Mouse (Mus musculus): Measurements from ENCODE around the gene Lrrc57. TPM values are rescaled to one million over a fixed set of nuclear protein-coding genes. Genes with fewer than 3 reads are reported as not detected.

The Lrrc57 gene
- 10 to 100 TPM; 12.5 to 12.8 TPM for total RNA-seq (2021)
- long read RNA-seq, experiment 1, transcript Lrrc57-202 (6 exons, 1,962 nt): major isoform, 7 of 15 reads
- long read RNA-seq, experiment 1, partial matches to known transcripts: 0 of 15 reads
- long read RNA-seq, experiment 1, other reads (novel, unspliced or antisense): 6 of 15 reads
- long read RNA-seq, experiment 2, transcript Lrrc57-202 (6 exons, 1,962 nt): major isoform, 17 of 58 reads
- long read RNA-seq, experiment 2, transcript Lrrc57-201 (6 exons, 1,848 nt): minor isoform, 5 of 58 reads
- long read RNA-seq, experiment 2, transcript Lrrc57-204 (6 exons, 1,961 nt): minor isoform, 10 of 58 reads
- long read RNA-seq, experiment 2, partial matches to known transcripts: 1 of 58 reads
- long read RNA-seq, experiment 2, other reads (novel, unspliced or antisense): 25 of 58 reads

- DNase-seq (ENCODE audit: low spot score in 2 of 2): peak; percentile 91 to 92
These were observed at the start of gene Lrrc57, which contains the start of gene Haus2 for GRCm38 (mm10) chr2:120608830-120609723. Gene Lrrc57, minus strand, starts transcription at chr2:120609520. Gene Haus2, plus strand, starts transcription at chr2:120609383.

GRCm38 (mm10) chr2:120658486-120658885 lies 49.2 kb upstream of the Lrrc57 start:
- peak in 1 of 2 experiments; percentile 15 for DNase-seq (ENCODE audit: low spot score in 2 of 2)

DNA sequence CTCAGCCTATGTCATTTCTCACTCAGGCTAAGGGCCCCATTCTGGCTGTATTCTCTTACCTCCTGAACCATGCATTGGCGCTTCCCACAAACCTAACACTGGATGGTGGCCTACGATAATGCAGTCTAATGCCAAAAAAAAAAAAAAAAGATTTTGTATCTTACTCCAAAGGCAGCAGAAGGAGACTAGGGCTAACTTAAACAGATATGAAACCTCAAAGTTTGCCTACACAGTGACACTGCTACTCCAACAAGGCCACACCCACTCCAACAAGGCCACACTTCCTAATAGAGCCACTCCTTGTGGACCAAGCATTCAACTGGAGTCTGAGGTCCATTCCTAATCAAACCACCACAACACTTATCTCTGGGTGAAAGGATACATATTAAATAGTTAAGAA lies 47.4 kb upstream of the Lrrc57 start:
- DNase-seq (ENCODE audit: low spot score in 2 of 2): no peak

GRCm38 (mm10) chr2:120655905-120656304 lies 46.6 kb upstream of the Lrrc57 start:
- no peak for DNase-seq (ENCODE audit: low spot score in 2 of 2)

DNA sequence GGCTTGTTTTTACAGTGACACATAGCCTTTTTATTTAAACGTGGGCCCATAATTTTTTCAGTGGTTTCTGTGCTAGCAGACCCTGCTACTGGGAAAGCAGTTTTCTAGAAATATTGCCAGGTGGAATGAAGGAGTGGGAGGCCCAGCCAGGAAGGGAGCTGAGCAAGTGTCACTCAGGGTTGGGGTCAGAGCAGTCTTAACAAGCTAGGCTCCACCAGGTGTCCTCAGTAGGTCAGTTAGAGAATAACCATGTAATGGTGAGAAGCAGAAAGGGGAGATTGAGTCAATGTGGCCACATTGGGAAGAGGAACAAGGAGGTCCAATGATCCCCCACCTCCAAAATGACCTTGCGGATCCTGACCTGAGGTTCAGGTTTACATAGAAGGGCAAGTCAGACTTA lies 45.4 kb upstream of the Lrrc57 start:
- no peak for DNase-seq (ENCODE audit: low spot score in 2 of 2)

GRCm38 (mm10) chr2:120652925-120653284 lies 43.6 kb upstream of the Lrrc57 start:
- no peak for DNase-seq (ENCODE audit: low spot score in 2 of 2)

DNA sequence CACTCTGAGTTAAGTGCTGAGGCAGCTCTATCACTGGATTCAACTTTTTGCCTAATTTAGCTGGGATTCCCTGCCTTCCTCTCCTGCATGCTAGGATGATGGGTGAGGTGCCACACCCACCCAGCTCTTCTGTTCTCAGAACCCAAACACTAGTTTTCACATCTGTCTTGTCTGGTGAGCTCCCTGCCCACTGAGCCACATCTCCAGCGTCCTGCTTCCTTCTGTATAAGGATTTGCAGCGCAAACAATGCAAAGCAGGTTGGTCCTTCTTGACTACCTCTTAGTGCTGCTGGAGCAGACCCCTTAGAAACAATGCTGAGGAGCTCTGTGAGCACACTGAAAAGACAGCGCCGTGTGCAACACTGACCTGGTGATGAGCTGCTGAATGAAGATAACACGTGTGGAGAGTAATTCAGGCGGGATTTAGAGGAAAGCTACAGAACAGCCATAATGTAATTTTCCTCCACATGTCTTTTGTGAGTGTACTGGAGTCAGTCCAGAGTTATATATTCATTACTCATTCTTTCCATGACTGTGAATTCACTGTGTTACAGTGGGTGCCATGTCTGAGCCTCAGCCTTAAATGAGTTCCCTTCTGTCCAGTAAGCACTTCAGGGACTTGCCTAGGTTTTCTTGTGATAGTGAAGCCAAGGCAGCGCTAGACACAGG lies 43.1 kb upstream of the Lrrc57 start:
- no peak for DNase-seq (ENCODE audit: low spot score in 2 of 2)

DNA sequence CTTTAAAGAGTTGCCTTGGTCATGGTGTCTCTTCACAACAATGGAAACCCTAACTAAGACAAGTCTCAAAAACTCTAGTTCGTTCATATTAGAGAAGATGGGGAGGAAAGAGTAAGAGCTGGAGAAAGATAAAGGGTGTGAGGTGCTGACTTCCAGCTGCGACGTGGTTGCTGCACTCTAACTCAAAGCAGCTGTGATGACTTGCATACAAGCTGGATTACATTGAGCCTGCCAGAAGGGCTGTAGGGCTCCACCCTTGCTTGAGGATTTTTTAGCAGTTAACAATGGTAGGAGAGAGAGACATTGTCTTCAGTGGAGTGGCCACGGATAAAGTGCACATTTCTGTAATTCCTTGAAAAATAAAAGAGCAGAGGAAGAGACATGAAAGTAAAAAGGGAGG lies 37.5 kb upstream of the Lrrc57 start:
- DNase-seq (ENCODE audit: low spot score in 2 of 2): no peak

GRCm38 (mm10) chr2:120643836-120644235 lies 34.5 kb upstream of the Lrrc57 start:
- DNase-seq (ENCODE audit: low spot score in 2 of 2): no peak

- DNase-seq (ENCODE audit: low spot score in 2 of 2): no peak
These were observed 31.5 kb upstream of the Lrrc57 start for GRCm38 (mm10) chr2:120640835-120641234.

- no peak for DNase-seq (ENCODE audit: low spot score in 2 of 2)
These were observed 22.6 kb upstream of the Lrrc57 start for GRCm38 (mm10) chr2:120631957-120632356.

DNA sequence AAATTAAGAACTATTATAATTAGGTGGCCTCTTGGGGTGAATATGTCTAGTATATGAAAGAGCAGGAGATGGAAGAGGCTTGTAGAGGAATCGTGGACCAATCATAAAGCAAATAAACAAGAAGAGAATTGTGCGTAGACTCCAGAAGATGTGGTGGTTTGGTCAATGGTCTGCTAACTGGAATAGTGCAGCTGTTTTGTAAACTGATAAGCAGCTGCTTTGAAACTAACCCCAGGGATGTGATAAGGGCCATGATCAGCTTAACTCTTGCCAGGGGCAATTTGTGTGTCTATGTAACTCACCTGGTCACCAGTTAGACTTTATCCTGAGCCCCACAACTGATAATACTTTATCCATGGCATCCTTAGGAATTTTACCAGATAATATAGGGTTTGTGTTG lies 22.2 kb upstream of the Lrrc57 start:
- DNase-seq (ENCODE audit: low spot score in 2 of 2): no peak

- no peak for DNase-seq (ENCODE audit: low spot score in 2 of 2)
These were observed 21.3 kb upstream of the Lrrc57 start for GRCm38 (mm10) chr2:120630655-120631054.

DNA sequence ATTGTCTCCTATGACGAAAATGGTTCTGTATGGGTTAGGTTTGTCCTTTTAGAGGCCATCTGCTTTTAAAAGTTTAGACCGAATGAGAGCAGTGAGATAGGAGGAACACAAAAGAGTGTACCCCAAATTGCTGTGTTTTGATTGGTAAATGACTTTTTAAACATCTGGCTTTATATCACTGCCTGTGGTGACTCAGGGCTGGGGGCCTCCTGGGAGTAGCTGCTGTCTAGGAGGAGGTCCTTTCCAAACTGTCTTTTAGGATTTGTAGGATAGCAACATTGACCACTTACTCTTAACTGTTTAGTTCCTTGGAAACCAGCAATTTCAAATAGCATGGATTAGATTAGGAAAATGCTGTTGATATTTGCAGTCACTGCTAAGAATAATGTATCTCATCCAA lies 20.9 kb upstream of the Lrrc57 start:
- no peak for DNase-seq (ENCODE audit: low spot score in 2 of 2)

GRCm38 (mm10) chr2:120628886-120629735 lies 19.8 kb upstream of the Lrrc57 start, which contains the start of gene Stard9:
Gene Stard9, plus strand, starts transcription at chr2:120629121.
- DNase-seq (ENCODE audit: low spot score in 2 of 2): peak; percentile 91 to 92

- no peak for DNase-seq (ENCODE audit: low spot score in 2 of 2)
These were observed 19.0 kb upstream of the Lrrc57 start for GRCm38 (mm10) chr2:120628076-120628865.

DNA sequence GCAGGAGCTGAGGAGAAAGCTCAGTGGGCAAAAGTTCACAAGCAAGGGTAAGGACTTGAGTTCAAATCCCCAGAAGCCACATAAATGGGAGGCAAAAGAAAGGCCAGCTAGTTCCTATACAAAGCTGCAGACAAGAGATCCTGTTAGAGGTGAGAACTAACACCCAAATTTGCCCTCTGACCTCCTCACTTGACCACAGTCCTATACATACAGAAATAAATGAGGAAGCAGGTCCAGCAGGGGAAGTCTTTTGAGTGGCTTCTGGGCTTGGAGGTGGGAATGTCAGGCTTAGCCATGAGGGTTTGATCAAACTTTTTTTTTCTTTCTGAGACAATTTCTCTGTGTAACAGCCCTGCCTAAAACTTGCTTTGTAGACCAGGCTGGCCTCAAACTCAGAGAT lies 13.6 kb upstream of the Lrrc57 start:
- no peak for DNase-seq (ENCODE audit: low spot score in 2 of 2)

- no peak for DNase-seq (ENCODE audit: low spot score in 2 of 2)
These were observed 10.2 kb upstream of the Lrrc57 start for GRCm38 (mm10) chr2:120619538-120619937.

DNA sequence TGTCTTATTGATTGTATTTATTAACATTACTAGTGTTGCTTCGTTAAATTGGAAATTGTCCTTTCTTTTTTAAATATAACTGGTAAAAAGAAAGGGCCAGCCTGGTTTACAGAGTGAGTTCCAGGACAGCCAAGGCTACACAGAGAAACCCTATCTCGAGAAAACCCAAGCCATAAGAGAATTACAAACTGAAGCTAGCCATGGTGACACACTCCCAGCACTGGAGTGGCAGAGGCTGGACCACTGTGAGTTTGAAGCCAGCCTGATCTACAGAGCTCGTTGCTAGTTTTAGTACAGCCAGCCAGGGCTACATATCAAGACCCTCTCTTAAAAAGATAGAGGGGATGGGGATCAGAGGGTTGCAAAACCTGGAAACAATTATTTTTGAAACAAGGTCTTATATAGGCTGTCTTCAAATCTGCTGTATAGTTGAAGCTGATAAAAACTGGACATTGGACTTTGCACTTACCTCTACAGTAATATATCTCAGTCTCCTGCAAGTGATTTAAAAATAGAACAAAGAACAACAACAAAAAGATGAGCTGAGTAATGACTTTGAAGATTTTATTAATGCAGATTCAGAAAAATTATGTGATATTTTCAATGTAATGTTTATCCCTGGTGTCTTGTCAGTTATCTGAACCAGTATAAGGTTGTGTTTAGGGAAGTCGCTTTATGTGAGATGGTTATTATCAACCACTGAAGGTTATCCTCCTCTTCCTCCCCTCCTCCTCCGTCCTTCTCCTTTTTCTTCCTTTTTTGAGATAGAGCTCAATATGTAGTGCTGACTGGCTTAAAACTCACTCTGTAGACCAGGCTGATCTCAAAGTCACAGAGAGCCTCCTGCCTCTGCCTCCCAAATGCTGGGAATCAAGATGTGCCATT lies 7.2 kb upstream of the Lrrc57 start:
- no peak for DNase-seq (ENCODE audit: low spot score in 2 of 2)
